Mouse (Mus musculus) neural tube, embryonic 13.5 days (tissue): ENCODE results near the gene Ibsp. TPM values are rescaled to one million over a fixed set of nuclear protein-coding genes. Genes with fewer than 3 reads are reported as not detected.

Experiments used
- ATAC-seq: fragments of 200-750 bp; cut with Nextera tagmentation; 2 replicates; pipeline ENCODE4 v1.8.0; 2017; ENCODE audit warnings: low read depth, mild to moderate bottlenecking, moderate TSS enrichment, moderate library complexity
- H3K27ac ChIP-seq: fragments of 300-500 bp; sonication (generic); replicated peaks from 2 replicates; pipeline ENCODE4 v1.5.1; 2015; ENCODE audit warnings: moderate library complexity, mild to moderate bottlenecking, inconsistent platforms
- H3K27me3 ChIP-seq: fragments of 300-500 bp; sonication (generic); 2 replicates; pipeline ENCODE4 v1.6.1; 2015; ENCODE audit warnings: mild to moderate bottlenecking, inconsistent platforms
- H3K36me3 ChIP-seq: fragments of 300-500 bp; sonication (generic); 2 replicates; pipeline ENCODE4 v1.6.1; 2015; ENCODE audit warnings: mild to moderate bottlenecking, inconsistent platforms
- H3K4me1 ChIP-seq: fragments of 300-500 bp; sonication (generic); replicated peaks from 2 replicates; pipeline ENCODE4 v1.6.1; 2015; ENCODE audit warnings: inconsistent platforms
- H3K4me2 ChIP-seq: fragments of 300-500 bp; sonication (generic); 2 replicates; pipeline ENCODE4 v1.6.1; 2015; ENCODE audit warnings: inconsistent platforms, mild to moderate bottlenecking, moderate library complexity
- H3K4me3 ChIP-seq: fragments of 300-500 bp; sonication (generic); 2 replicates; pipeline ENCODE4 v1.5.1; 2015; ENCODE audit warnings: mild to moderate bottlenecking, inconsistent platforms
- H3K9ac ChIP-seq: fragments of 300-500 bp; sonication (generic); 2 replicates; pipeline ENCODE4 v1.6.1; 2015; ENCODE audit warnings: moderate library complexity, mild to moderate bottlenecking, inconsistent platforms
- H3K9me3 ChIP-seq: fragments of 300-500 bp; sonication (generic); 2 replicates; pipeline ENCODE4 v1.6.1; 2016; ENCODE audit warnings: inconsistent platforms
- WGBS: fragments of 180-500 bp; shearing (Covaris S2); methylation state at CpG from one replicate; pipeline ENCODE4 v1.1.7; 2015; 5-methylcytosine and 5-hydroxymethylcytosine counted together
- microRNA-seq: library from miRNA; unstranded; fragments of <30 nt; microRNA quantifications from one replicate; pipeline ENCODE4, GENCODE M21; 2016
- polyA plus RNA-seq: library from polyadenylated mRNA; unstranded; fragments of >200 nt; fragmentation: Nextera tagmentation; extraction: Ambion mirVana; gene quantifications from 2 replicates; pipeline ENCODE4 v1.2.1, GENCODE M21; 2015

The Ibsp gene
- polyA plus RNA-seq, 1 experiment from 2014 or later, result 0.21 TPM

DNA sequence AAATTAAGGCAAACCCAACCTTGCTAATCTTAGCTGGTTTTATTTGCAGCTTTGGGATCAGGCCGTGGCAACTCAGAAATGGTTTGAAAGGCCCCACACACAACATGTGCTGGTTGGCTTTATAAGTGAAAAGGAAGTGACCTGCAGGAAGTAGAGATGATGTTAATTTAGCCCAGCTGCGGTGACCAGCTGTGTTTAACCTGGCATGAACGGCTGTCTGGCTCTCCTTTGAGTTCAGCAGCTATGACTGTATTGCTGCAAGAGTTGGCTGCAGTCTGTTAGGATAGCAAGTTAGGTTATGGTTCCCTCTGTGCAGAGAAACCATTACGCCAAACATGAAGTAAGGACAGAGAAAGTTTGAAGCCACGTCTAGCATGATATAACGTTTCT, 46.3 kb downstream of the Ibsp start:
- Histone ChIP-seq H3K36me3 (no peaks in the 10 kb centered on the region), H3K4me2 (no peak overlapping the region), H3K9ac (no peak overlapping the region), H3K9me3 (no peaks in the 10 kb centered on the region), H3K27ac (no peak overlapping the region), H3K4me1 (no peaks in the 10 kb centered on the region), H3K27me3 (no peaks in the 10 kb centered on the region), H3K4me3 (no peak overlapping the region)
- 82% methylated on average over 6 of the region's 6 CpGs for WGBS
- no peak for ATAC-seq

- H3K4me1 ChIP-seq, result no peaks in the 10 kb centered on the region
- H3K36me3 ChIP-seq, result no peaks in the 10 kb centered on the region
- no peak overlapping the region for H3K9ac ChIP-seq
- H3K9me3 ChIP-seq, result no peaks in the 10 kb centered on the region
- 61% methylated on average over 1 of the region's 1 CpGs for WGBS
- no peaks in the 10 kb centered on the region for H3K27me3 ChIP-seq
- H3K4me3 ChIP-seq, result no peak overlapping the region
- H3K4me2 ChIP-seq, result no peak overlapping the region
- H3K27ac ChIP-seq, result no peak overlapping the region
- ATAC-seq, result no peak
These were observed 52.1 kb downstream of the Ibsp start for GRCm38 (mm10) chr5:104351041-104351440.

GRCm38 (mm10) chr5:104351874-104352273, 52.9 kb downstream of the Ibsp start:
- no peaks in the 10 kb centered on the region for H3K27me3 ChIP-seq
- ATAC-seq, result no peak
- no peak overlapping the region for H3K4me2 ChIP-seq
- no peak overlapping the region for H3K27ac ChIP-seq
- WGBS, result 79% methylated on average over 5 of the region's 5 CpGs
- H3K4me1 ChIP-seq, result no peaks in the 10 kb centered on the region
- H3K36me3 ChIP-seq, result no peaks in the 10 kb centered on the region
- no peak overlapping the region for H3K4me3 ChIP-seq
- H3K9me3 ChIP-seq, result no peaks in the 10 kb centered on the region
- H3K9ac ChIP-seq, result no peak overlapping the region

DNA sequence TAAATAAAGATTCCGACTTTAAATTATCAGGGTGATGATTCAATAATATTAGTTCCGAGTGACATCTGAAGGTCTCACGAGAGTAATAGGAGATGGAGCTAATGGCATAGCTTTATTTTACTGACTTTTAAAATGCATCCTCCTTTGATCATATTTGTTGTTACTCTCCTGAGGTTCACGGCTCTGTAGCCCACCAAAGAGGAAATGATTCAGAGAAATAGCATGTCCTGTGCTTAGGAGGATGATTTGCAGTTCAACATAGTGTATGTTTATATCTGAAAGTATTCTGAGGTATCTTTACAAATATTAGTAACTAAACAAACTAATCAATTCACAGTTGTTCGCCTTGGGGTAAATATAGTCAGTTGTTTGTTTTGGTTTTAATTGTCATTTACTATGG, 58.6 kb downstream of the Ibsp start:
- 73% methylated on average over 5 of the region's 5 CpGs for WGBS
- no peaks in the 10 kb centered on the region for H3K4me1 ChIP-seq
- H3K36me3 ChIP-seq, result no peaks in the 10 kb centered on the region
- no peak for ATAC-seq
- no peak overlapping the region for H3K9ac ChIP-seq
- H3K27me3 ChIP-seq, result no peaks in the 10 kb centered on the region
- no peaks in the 10 kb centered on the region for H3K9me3 ChIP-seq
- no peak overlapping the region for H3K4me3 ChIP-seq
- H3K4me2 ChIP-seq, result no peak overlapping the region
- no peak overlapping the region for H3K27ac ChIP-seq

DNA sequence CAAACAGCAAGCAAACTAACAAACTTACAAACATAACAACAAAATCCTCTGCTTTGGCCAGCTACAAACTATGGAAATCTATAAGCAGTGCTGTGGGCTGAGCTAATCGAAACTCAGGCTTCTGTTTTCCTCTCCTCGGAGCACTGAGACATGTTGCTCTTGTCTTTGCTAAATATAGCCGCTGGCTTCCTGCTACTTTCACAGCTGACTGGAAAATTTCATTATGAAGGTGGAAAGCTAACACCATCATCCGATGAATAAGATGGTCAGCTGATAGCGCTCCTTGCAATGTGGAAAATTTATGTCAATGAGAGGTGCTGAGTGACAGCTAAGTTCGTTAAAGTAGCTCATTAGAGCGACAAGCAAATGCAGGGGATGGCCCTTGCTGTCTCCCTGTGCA, 59.6 kb downstream of the Ibsp start:
- 68% methylated on average over 7 of the region's 7 CpGs for WGBS
- H3K27ac ChIP-seq, result no peak overlapping the region

DNA sequence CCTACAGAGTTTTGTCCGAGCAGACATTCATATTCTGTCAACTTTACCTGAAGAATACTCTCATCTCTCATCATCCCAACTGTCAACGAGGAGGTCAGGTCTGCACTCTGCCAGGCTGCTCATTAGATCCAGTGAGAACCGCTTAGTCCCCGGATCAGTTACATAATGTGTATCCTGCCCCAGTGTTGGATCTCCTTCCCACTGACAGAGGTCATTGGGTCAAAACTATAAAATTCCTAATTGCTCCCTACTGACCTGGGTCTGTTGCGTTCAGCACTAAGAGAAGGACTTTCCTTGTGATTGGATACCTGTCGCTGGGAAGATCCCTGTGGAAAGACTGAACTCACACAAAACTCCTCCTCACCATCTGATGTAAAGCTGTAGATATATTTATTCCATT, 60.3 kb downstream of the Ibsp start:
- Histone ChIP-seq H3K27me3 (no peaks in the 10 kb centered on the region), H3K4me1 (no peaks in the 10 kb centered on the region), H3K4me3 (no peak overlapping the region), H3K27ac (no peak overlapping the region), H3K9me3 (no peaks in the 10 kb centered on the region), H3K9ac (no peak overlapping the region), H3K4me2 (no peak overlapping the region), H3K36me3 (no peaks in the 10 kb centered on the region)
- WGBS, result 48% methylated on average over 6 of the region's 6 CpGs
- no peak for ATAC-seq

More for the DNA sequence above, 59.6 kb downstream of the Ibsp start:
- Histone ChIP-seq H3K9me3 (no peaks in the 10 kb centered on the region), H3K4me1 (no peaks in the 10 kb centered on the region), H3K27me3 (no peaks in the 10 kb centered on the region), H3K36me3 (no peaks in the 10 kb centered on the region), H3K4me2 (no peak overlapping the region), H3K9ac (no peak overlapping the region), H3K4me3 (no peak overlapping the region)
- ATAC-seq, result no peak

Small RNA genes within 50 kb of the gene (microRNA-seq; reads per million reads assigned to microRNA genes)
- gene Gm23616, result not detected

Other genes starting within 250 kb of the Ibsp start
- not detected in 2 replicates for gene Gm17660, start 221.6 kb upstream of the Ibsp start, polyA plus RNA-seq
- gene Sparcl1, start 185.4 kb upstream of the Ibsp start, polyA plus RNA-seq, result 195 and 200 TPM in 2 replicates
- not detected in 2 replicates for gene Dspp, start 128.5 kb upstream of the Ibsp start, polyA plus RNA-seq
- 0.48 and 0.87 TPM in 2 replicates for gene Dmp1, start 96.6 kb upstream of the Ibsp start, polyA plus RNA-seq
- gene Mepe, start 26.2 kb downstream of the Ibsp start, polyA plus RNA-seq, result not detected in 2 replicates
- gene Spp1, start 135.9 kb downstream of the Ibsp start, polyA plus RNA-seq, result 14.1 and 14.6 TPM in 2 replicates
- gene Pkd2, start 160.3 kb downstream of the Ibsp start, polyA plus RNA-seq, result 9.4 and 9.6 TPM in 2 replicates
- 13.8 and 14.3 TPM in 2 replicates for gene BC005561, start 209.2 kb downstream of the Ibsp start, polyA plus RNA-seq